Mouse (Mus musculus) ES-Bruce4 (cell line): ENCODE data around the gene Zfp423.

Experiments used
- EP300 ChIP-seq: IDR thresholded peaks from 2 replicates; pipeline ENCODE4 v1.6.1; 2011; ENCODE audit warnings: low read depth, low read length; ENCODE audit not compliant: insufficient read depth
- POLR2A ChIP-seq: IDR thresholded peaks from one replicate; pipeline ENCODE4 v1.8.1; 2011; ENCODE audit warnings: low read length; ENCODE audit not compliant: insufficient read depth

- no peak for TF ChIP-seq EP300
- no peak for TF ChIP-seq POLR2A
Observed at GRCm38 (mm10) chr8:87668736-87669135, 290.7 kb downstream of the Zfp423 start.
